Mouse (Mus musculus) gastrocnemius, postnatal 25 days (tissue): ENCODE data around the gene Hspa12b. TPM values are rescaled to one million over a fixed set of nuclear protein-coding genes. Genes with fewer than 3 reads are reported as not detected.

Experiments used
- DNase-seq: peaks from one replicate; pipeline ENCODE4 v3.0.0; 2022
- total RNA-seq, 2 experiments: library from RNA; stranded (reverse); gene quantifications; 1 replicate in 1 of 2; 2 replicates in 1 of 2; pipeline ENCODE4 v1.2.3; 2021

Hspa12b gene
- total RNA-seq, 2 experiments from 2014 or later = 14.5 to 16.6 TPM

GRCm38 (mm10) chr2:131128636-131129157, 1.6 kb downstream of the Hspa12b start:
- DNase-seq = no peak

GRCm38 (mm10) chr2:131129836-131130235, 2.8 kb downstream of the Hspa12b start:
- no peak for DNase-seq

GRCm38 (mm10) chr2:131130849-131131248, 3.8 kb downstream of the Hspa12b start:
- no peak for DNase-seq

GRCm38 (mm10) chr2:131132111-131132888, 5.2 kb downstream of the Hspa12b start:
- DNase-seq = no peak

GRCm38 (mm10) chr2:131132930-131133547, 6.0 kb downstream of the Hspa12b start, which contains the start of gene Gm11037:
Gene Gm11037, plus strand, starts transcription at chr2:131133497.
- no peak for DNase-seq

GRCm38 (mm10) chr2:131134381-131134780, 7.3 kb downstream of the Hspa12b start:
- peak; percentile 55 for DNase-seq

GRCm38 (mm10) chr2:131134826-131135400, 7.8 kb downstream of the Hspa12b start:
- DNase-seq = peak; percentile 18

- DNase-seq = no peak
These were observed 8.6 kb downstream of the Hspa12b start for GRCm38 (mm10) chr2:131135521-131136139.

- peak; percentile 4 for DNase-seq
These were observed 11.2 kb downstream of the Hspa12b start for GRCm38 (mm10) chr2:131138296-131138695.

- peak; percentile 3 for DNase-seq
These were observed 11.7 kb downstream of the Hspa12b start for GRCm38 (mm10) chr2:131138760-131139159.

GRCm38 (mm10) chr2:131139287-131139686, 12.2 kb downstream of the Hspa12b start:
- DNase-seq = peak; percentile 3

GRCm38 (mm10) chr2:131139886-131140532, 12.9 kb downstream of the Hspa12b start:
- DNase-seq = no peak

GRCm38 (mm10) chr2:131140533-131140905, 13.4 kb downstream of the Hspa12b start:
- DNase-seq = no peak

- DNase-seq = no peak
These were observed 14.4 kb downstream of the Hspa12b start for GRCm38 (mm10) chr2:131141336-131141986.

GRCm38 (mm10) chr2:131142592-131142991, 15.5 kb downstream of the Hspa12b start:
- DNase-seq = peak; percentile 75

- DNase-seq = no peak
These were observed 16.1 kb downstream of the Hspa12b start for GRCm38 (mm10) chr2:131143007-131143780.

GRCm38 (mm10) chr2:131145121-131145520, 18.0 kb downstream of the Hspa12b start:
- no peak for DNase-seq

- no peak for DNase-seq
These were observed 18.5 kb downstream of the Hspa12b start for GRCm38 (mm10) chr2:131145536-131145935.

GRCm38 (mm10) chr2:131146193-131147042, 19.3 kb downstream of the Hspa12b start:
- DNase-seq = no peak

- no peak for DNase-seq
These were observed 19.9 kb downstream of the Hspa12b start for GRCm38 (mm10) chr2:131147043-131147365.
